Mouse (Mus musculus) ES-E14 (cell line): ENCODE data around the gene Ankrd35. TPM values are rescaled to one million over a fixed set of nuclear protein-coding genes. Genes with fewer than 3 reads are reported as not detected.
"Not testable (repeated sequence)": the region's sequence is repeated elsewhere in the genome, so short reads cannot be mapped to it uniquely, and the experiment has no call there.

Source experiments
- DNase-seq: peaks from one replicate; pipeline ENCODE4 v3.0.0-alpha.2; 2013; ENCODE audit warnings: low read depth, low spot score
- H3K27ac ChIP-seq: 2 replicates; pipeline ENCODE4 v1.5.1; 2012; ENCODE audit warnings: low read depth, mild to moderate bottlenecking, low read length, moderate library complexity, mixed read lengths; ENCODE audit not compliant: poor library complexity, insufficient read depth, severe bottlenecking
- H3K36me3 ChIP-seq: 2 replicates; pipeline ENCODE4 v1.6.1; 2012; ENCODE audit warnings: mild to moderate bottlenecking, low read length, moderate library complexity, mixed read lengths; ENCODE audit not compliant: control insufficient read depth, poor library complexity, insufficient read depth, severe bottlenecking
- H3K4me1 ChIP-seq, 2 experiments: fragments of 150-350 bp in 1 of 2; sonication (generic) in 1 of 2; 2 replicates each; pipeline ENCODE4 v1.6.1; 2012; ENCODE audit warnings: low read length in 2 of 2, mild to moderate bottlenecking in 1 of 2, mixed read lengths in 1 of 2; ENCODE audit not compliant: control insufficient read depth in 2 of 2, insufficient read depth in 2 of 2, poor library complexity in 1 of 2
- H3K4me3 ChIP-seq, 2 experiments: fragments of 150-350 bp in 1 of 2; sonication (generic) in 1 of 2; 2 replicates each; pipeline ENCODE4 v1.5.1; 2012; ENCODE audit warnings: low read length in 2 of 2, low read depth in 1 of 2, mild to moderate bottlenecking in 1 of 2, mixed read lengths in 1 of 2; ENCODE audit not compliant: insufficient read depth in 1 of 2, poor library complexity in 1 of 2, severe bottlenecking in 1 of 2
- H3K9ac ChIP-seq: 2 replicates; pipeline ENCODE4 v1.6.1; 2012; ENCODE audit warnings: low read depth, mild to moderate bottlenecking, low read length, mixed read lengths; ENCODE audit not compliant: poor library complexity, insufficient read depth, severe bottlenecking
- H3K9me3 ChIP-seq: fragments of 150-350 bp; sonication (generic); 2 replicates; pipeline ENCODE4 v1.6.1; 2012; ENCODE audit warnings: low read depth, mild to moderate bottlenecking, low read length; ENCODE audit not compliant: control insufficient read depth, insufficient read depth
- CHD2 ChIP-seq: IDR thresholded peaks from 2 replicates; pipeline ENCODE4 v1.6.1; 2014; ENCODE audit warnings: mild to moderate bottlenecking, low read depth, low read length, inconsistent platforms
- HCFC1 ChIP-seq: IDR thresholded peaks from 2 replicates; pipeline ENCODE4 v1.6.1; 2012; ENCODE audit warnings: low read length, inconsistent platforms, borderline replicate concordance; ENCODE audit not compliant: insufficient read depth
- MAFK ChIP-seq: IDR thresholded peaks from 2 replicates; pipeline ENCODE4 v1.6.1; 2014; ENCODE audit warnings: mild to moderate bottlenecking, low read depth, low read length, inconsistent platforms; ENCODE audit not compliant: insufficient read depth
- ZC3H11A ChIP-seq: IDR thresholded peaks from 2 replicates; pipeline ENCODE4 v1.6.1; 2012; ENCODE audit warnings: low read depth, mild to moderate bottlenecking, inconsistent platforms, low read length, borderline replicate concordance
- ZNF384 ChIP-seq: IDR thresholded peaks from 2 replicates; pipeline ENCODE4 v1.6.1; 2012; ENCODE audit warnings: low read depth, low read length, inconsistent platforms
- in situ Hi-C, 2 experiments: fragments of 600-800 bp; cut with MboI; formaldehyde crosslinking; loops; one replicate each; pipeline ENCODE4 v1.15.1; 2025; ENCODE audit warnings: low sequenced_read_pairs in 2 of 2, inconsistent platforms in 1 of 2; ENCODE audit not compliant: unreplicated experiment in 2 of 2
- total RNA-seq: library from RNA; depleted of rRNA; stranded (reverse); fragments of 300-350 nt; gene quantifications from 2 replicates; pipeline ENCODE4 v1.2.3, GENCODE M21; 2012

The Ankrd35 gene
- total RNA-seq, 1 experiment, result 3.7 TPM

DNA sequence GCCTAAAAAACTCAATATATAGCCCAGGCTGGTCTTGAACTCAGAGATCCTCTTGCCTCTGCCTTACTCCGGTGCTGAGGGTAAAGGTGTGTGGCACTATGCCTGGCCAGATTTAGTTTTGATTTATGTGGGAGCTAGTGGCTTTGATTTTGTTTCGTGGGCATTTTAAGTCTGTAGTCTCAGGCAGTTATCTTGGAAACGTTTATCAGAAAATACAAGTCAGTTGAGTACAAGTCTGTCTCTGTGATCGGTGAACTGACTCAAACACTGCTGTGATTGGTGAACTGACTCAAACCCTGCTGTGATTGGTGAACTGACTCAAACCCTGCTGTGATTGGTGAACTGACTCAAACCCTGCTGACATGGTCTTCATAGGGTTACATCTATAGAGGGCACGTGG lies 60.9 kb downstream of the Ankrd35 start:
- DNase-seq, result no peak
- in situ Hi-C loops, result no loop called here
- Histone ChIP-seq H3K4me1 (peaks cover 2 to 9% of the 10 kb centered on the region in 2 experiments), H3K27ac (no peak overlapping the region), H3K9me3 (no peaks in the 10 kb centered on the region), H3K9ac (no peak overlapping the region), H3K36me3 (no peaks in the 10 kb centered on the region), H3K4me3 (no peak overlapping the region; a peak in 1 of 4 replicates)
- TF ChIP-seq CHD2, result no peak
- no peak for TF ChIP-seq ZC3H11A

DNA sequence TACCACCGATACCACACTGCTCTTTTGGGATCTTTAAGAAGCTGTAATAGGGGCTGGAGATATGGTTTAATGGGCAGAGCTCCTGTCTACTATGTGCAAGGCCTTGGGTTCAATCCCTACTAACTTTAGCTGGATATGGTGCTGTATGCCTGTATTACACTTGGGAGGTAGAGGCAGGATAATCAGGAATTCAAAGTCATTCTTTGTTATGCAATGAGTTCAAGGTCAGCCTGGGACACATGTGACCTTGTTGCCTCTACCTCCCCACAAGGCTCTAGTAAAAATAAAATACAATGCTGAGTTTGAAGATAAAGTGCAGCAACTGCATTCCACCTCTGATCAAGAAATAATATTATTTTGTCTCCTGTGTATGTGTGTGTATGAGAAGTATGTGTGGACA lies 64.1 kb downstream of the Ankrd35 start:
- DNase-seq, result no peak
- TF ChIP-seq CHD2, result no peak
- TF ChIP-seq HCFC1, result no peak
- no peak for TF ChIP-seq ZNF384
- TF ChIP-seq MAFK, result no peak
- TF ChIP-seq ZC3H11A, result no peak
- Histone ChIP-seq H3K9me3 (no peaks in the 10 kb centered on the region), H3K36me3 (no peaks in the 10 kb centered on the region), H3K4me1 (peaks cover 2 to 8% of the 10 kb centered on the region in 2 experiments; a peak in 3 of 4 replicates), H3K4me3 (no peak overlapping the region), H3K9ac (no peak overlapping the region), H3K27ac (no peak overlapping the region)
- in situ Hi-C loops, result no loop called here

DNA sequence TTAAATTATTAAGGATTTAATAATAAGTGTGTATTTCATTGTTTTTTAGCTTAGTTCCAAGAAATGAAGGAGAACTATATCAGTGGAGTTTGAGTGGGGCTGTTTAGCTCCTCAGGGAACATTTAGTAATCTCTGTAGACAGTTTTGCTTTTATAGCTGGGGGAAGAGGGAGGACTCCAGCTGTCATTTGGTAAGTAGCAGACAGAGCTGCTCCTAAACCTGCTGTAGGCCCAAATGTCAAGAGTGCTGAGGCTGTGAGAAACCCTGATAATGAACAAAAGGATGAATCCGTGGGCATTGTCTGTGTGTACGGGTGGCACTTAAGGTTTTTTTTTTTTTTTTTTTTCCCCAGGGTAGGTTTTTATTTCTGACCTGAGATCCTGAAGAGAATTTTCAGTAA lies 65.3 kb downstream of the Ankrd35 start:
- TF ChIP-seq CHD2 (no peak), MAFK (no peak), ZNF384 (no peak), HCFC1 (no peak)
- H3K4me1 ChIP-seq, result peaks cover 2 to 8% of the 10 kb centered on the region in 2 experiments; a peak in 3 of 4 replicates
- in situ Hi-C loops, result no loop called here
- no peaks in the 10 kb centered on the region for H3K9me3 ChIP-seq
- H3K36me3 ChIP-seq, result no peaks in the 10 kb centered on the region
- no peak overlapping the region for H3K4me3 ChIP-seq
- H3K9ac ChIP-seq, result no peak overlapping the region
- no peak overlapping the region for H3K27ac ChIP-seq
- DNase-seq, result no peak

- TF ChIP-seq ZC3H11A, result no peak
- TF ChIP-seq ZNF384, result no peak
- TF ChIP-seq MAFK, result no peak
- TF ChIP-seq HCFC1, result no peak
- no peak for TF ChIP-seq CHD2
- peaks cover 0 to 8% of the 10 kb centered on the region in 2 experiments; a peak in 2 of 4 replicates for H3K4me1 ChIP-seq
- no peak for DNase-seq
- no peak overlapping the region for H3K4me3 ChIP-seq
- H3K9ac ChIP-seq, result no peak overlapping the region
- no peaks in the 10 kb centered on the region for H3K9me3 ChIP-seq
- in situ Hi-C loops, result no loop called here
- no peaks in the 10 kb centered on the region for H3K36me3 ChIP-seq
- no peak overlapping the region for H3K27ac ChIP-seq
Measured at GRCm38 (mm10) chr3:96737013-96737740, 67.2 kb downstream of the Ankrd35 start.

- no peak overlapping the region for H3K27ac ChIP-seq
- no peaks in the 10 kb centered on the region for H3K9me3 ChIP-seq
- H3K4me1 ChIP-seq, result peaks cover 0 to 8% of the 10 kb centered on the region in 2 experiments; a peak in 2 of 4 replicates
- no peak overlapping the region for H3K9ac ChIP-seq
- in situ Hi-C loops, result no loop called here
- H3K36me3 ChIP-seq, result no peaks in the 10 kb centered on the region
- H3K4me3 ChIP-seq, result no peak overlapping the region
- DNase-seq, result no peak
- TF ChIP-seq HCFC1 (no peak), MAFK (no peak), ZC3H11A (no peak), CHD2 (no peak), ZNF384 (no peak)
Measured at GRCm38 (mm10) chr3:96737995-96738394, 68.1 kb downstream of the Ankrd35 start.

- H3K27ac ChIP-seq, H3K36me3 ChIP-seq, H3K9me3 ChIP-seq, H3K4me1 ChIP-seq, H3K4me3 ChIP-seq, H3K9ac ChIP-seq, DNase-seq, in situ Hi-C loops: not testable (repeated sequence)
Measured at GRCm38 (mm10) chr3:96740279-96740678, 70.3 kb downstream of the Ankrd35 start.
